Mouse (Mus musculus) lung, postnatal 0 days (tissue): ENCODE measurements around the gene Oog2.
"Not testable (repeated sequence)": the region's sequence is repeated elsewhere in the genome, so short reads cannot be mapped to it uniquely, and the experiment has no call there.

ENCODE experiments used
- CTCF ChIP-seq: IDR thresholded peaks from 2 replicates; pipeline ENCODE4 v1.5.1; 2016; ENCODE audit warnings: antibody characterized with exemption, mild to moderate bottlenecking
- EP300 ChIP-seq: IDR thresholded peaks from 2 replicates; pipeline ENCODE4 v1.6.1; 2016; ENCODE audit warnings: antibody characterized with exemption, mild to moderate bottlenecking, control low read depth

DNA sequence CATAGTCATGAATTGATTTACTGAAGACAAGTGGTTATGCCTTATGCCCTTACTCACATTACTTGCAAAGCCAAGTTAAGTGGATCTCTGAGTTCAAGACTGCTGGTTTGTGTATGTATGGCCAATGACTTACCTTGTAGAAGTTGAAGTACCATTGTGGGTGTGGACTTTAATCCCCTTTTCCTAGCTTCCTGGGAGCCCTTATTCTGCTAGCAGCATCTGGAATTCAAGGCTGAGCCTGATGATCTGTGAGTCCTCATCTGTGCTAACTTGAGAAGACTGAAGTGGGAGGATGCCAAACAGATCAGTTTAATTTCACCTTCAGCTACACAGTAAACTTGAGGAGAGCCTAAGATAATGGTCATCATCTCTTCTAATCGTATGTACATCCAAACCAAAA lies 22.7 kb downstream of the Oog2 start, which contains the start of gene C87977:
- TF ChIP-seq CTCF, EP300: not testable (repeated sequence)
